Mouse (Mus musculus) frontal cortex, postnatal 36 days (tissue): Measurements from ENCODE around the gene Gprc5c.
A peak's percentile ranks its signal among the peaks of the same experiment; 100 is the strongest.

Experiments
- DNase-seq, 2 experiments: peaks; one replicate each; pipeline ENCODE4 v3.0.0; 2022; ENCODE audit warnings: low spot score in 2 of 2

The Gprc5c gene

DNA sequence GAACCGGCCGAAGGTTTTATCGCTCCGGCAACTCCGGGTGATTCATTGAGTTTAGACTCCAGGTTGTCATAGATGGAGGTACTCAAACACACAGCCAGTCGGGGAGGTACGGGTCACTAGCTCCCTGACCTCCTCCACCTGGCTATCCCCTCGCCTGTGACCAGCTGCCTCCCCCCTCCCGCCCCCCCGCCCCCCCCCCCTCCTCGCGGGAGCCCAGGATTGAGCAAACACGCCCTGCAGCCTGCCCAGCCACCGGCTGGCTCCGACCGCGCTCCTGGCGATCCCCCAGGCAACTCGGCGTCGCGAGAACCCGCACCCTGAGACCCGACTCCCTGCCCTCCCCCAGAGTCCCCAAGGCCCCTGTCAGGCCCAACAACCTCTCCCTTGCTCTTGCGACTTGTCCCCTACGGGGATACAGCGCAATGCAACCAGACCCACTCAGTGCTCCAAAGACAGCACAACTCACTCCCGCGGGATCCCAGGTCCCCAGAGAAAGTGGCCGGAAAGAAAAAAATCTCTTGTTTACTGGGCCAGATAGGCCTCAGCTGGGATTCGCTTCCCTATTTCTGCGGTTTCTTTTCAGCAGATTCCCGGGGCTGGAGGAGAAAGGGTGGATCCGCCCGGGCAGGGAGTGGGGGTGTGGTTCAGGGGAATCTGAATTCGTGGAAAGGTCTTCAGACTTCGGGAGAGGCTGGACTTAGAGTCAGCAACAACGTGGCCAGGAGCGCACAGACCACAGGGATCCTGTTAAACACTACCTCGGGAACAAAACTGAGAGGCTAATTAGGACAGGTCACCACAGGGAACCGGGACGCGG is at the start of gene Gprc5c:
Gene Gprc5c, plus strand, starts transcription at position 701 of the 817 bp plus-strand sequence.
- DNase-seq, result no peak

DNA sequence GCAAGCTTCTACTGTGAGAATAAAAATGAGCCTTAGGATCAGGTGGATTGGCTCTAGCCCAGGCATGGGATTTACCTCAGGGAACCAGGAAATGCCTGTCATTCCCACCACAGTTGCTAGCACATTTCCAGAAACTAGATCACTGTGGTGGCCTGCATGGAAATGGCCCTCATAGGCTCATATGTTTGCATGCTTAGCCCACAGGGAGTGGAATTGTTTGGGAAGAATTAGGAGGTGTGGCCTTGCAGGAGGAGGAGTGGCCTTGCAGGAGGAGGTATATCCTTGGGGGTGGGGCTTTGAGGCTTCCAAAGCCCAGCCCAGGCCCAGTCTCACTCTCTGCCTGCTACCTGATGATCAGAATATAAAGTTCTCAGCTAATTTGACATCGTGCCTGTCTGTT is 49.0 kb upstream of the Gprc5c start:
- no peak for DNase-seq

DNA sequence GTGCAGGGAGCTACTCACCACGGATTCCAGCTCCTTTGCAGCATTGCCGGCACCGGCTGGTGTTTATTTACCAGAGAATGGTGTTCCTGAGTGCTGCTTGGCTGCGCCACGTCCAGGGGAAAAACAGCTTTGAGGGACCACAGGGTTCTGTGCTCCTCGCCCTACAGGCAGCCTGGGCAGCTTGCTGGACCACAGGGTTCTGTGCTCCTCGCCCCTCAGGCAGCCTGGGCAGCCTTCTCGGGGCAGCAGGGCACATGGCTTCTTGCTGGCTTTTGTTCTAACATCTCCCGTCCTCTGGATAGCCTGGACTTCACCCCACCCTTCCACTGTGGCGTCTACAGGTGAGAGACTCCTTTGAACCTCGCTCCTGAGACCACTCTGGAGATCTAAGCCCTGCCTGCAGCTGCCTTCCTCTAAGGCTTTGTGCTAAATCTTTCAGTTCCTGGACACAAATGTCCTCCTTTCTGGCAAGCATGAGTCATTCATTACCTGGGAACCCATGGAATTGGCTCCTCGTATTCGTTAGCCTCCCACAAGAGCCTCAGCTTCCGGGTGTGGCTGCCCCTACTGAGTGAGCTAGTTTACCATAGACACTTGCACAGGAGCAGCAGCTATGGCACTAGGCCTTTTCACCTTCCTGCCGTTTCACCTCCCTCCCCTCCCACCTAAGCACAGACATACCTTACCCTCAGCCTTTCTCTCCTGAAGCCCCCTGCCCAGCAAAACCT is 48.2 kb upstream of the Gprc5c start:
- DNase-seq, result no peak

DNA sequence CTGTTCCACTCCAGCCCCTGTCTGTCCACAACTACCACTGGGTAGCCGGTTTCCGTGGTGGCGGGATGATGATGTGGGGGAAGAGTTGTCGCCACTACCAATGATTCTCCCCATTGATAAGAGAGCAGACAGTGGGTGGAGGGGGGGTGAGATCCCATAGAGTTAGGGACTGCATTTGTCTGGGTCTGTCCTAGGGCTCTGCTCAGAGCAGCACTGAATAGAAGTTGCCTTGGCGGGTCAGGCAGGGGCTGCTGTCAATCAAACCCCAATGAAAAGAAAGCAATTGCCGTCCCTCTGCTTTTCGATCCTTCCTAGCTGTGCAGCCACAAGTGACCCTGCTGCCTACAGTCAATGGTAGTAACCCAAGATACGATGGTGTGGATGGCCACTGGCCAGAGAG is 47.0 kb upstream of the Gprc5c start:
- no peak for DNase-seq

DNA sequence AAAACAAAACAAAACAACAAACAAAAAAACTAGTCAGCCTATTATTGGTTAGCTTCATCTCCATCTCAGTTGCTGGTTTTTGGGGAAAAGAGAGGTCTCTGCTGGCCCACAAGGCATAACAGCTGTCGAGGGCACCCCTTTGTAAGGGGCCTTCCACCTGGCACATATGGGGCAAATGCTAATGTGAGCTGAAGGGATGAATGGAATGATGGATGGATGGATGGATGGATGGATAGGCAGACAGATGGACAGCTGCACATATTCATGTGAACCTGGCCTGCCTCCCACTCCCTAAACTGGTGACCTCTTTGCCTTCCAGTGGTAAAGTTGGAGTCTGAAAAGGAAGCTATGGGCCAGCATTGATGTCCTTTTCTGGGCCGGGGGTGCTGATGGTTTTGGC is 43.9 kb upstream of the Gprc5c start:
- DNase-seq, result no peak

DNA sequence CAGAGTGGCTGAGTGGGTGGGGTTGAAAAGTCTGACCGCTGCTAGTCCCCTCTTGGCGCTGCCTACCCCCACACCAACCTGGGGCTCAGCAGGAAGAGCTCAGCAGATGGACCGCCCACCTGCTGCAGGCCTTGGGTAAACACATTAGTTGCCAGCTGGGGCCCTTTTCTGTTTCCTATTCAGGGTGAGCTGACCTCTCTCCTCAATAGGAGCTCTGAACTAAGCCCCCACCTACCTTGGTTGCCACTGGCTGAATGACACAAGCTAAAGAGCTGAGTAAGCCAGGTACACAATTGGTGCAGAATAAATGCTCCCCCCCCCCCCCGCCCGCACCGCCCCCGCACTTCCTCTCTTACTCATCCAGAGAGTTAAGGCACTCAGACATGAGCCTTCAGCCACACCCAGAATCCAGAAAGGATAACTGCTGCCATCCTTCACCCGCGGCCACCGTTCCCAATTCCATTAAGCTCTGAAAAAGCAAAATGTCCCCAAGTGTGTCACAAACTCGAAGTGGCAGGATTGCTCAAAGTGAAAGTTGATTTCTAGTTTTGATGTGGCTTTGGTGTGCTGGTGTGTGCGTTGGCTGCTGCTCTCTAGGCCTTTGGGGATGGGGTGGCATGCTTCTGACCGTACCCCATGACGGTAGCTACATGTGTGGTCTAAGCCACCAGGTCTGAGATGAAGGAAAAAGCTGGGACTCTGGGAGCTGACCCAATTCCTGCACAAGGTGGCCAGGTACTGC is 43.1 kb upstream of the Gprc5c start:
- DNase-seq, result no peak

DNA sequence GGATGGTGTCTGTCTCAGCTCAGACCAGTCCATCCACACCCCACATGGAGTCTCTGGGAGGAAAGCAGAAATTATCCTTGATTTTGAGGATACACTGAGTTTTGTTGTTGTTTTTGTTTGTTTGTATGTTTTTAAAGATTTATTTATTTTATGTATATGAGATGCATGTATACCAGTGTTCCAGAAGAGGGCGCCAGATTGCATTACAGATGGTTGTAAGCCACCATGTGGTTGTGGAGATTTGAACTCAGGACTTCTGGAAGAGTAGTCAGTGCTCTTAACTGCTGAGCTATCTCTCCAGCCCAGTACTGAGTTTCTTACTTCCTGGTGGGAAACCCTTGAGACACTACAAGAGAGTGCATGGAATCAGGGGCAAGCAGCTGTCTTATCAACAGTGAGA is 41.6 kb upstream of the Gprc5c start:
- no peak for DNase-seq

DNA sequence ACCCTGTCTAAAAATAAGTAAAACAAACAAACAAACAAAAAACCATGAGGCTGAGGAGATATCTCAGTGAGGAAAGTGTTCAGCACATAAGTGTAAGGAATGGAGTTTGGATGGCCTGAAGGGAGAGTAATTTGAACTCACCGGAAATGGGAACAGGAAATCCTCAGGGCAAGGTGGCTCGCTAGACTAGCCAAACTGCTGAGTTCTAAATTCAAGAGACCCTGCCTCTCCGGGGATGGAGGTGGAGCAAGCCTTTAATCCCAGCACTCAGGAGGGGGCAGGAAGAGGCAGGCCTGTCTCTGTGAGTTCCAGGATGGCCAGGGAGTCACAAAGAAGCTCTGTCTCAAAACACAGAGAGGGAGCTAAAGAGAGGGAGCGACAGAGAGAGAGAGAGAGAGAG is 40.6 kb upstream of the Gprc5c start:
- DNase-seq, result no peak

DNA sequence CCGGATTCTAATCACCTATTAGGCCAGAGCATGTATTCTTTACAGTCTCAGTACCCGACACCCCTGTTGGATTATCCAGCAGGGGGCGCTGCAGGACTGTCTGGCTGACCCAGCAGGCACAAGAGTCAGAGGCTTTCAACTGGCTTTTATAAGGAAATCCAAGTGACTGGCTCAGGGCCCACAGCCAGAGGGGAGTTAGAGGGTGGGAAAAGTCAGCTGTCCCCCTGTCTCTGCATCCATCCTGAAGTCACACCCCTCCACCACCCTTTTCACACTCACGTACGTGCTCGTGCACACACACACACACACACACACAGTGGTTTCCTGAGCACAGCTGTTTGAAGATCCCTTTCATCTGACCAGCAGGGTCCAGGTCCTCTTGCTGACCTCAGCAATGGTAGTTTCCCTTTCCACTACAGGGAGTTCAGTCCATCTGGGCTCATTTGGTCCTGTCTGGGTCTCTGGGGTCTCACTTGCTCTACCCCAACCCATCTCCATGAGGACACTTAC is 38.2 kb upstream of the Gprc5c start:
- DNase-seq, result peak; percentile 92 to 93

DNA sequence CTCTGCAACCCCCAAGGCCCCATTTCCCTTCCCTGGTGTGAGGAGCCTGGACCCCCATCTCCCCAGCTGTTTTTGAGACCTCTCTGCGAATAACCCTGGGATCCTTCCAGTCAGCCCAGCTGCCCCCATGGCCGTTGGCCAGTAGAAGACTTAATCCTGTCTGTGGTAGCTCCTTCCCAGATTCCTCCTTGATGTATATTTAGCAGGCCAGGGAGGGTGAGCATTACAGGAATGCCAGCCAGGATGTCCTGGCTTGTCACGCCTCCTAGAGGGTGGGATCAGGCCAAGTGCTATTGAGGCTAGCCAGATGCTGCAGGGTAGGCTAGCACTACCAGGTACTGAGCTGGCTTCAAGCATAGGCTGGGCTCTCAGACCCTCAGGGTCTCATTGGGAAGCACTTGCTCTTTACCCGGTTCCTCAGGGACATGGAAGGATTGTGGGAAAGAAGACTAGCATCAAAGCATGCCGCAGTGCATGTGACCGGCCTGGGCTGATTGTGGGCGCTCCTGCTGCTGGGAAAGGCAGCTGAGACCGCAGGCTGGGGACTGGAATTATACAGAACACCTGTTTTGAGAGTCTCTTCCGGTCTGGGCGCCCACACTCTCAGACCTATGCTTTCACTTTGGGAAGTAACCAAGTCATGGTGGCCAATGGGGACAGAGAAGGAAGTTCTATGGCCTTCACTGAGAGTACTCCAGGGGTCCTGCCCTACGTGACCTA is 35.9 kb upstream of the Gprc5c start:
- no peak for DNase-seq

DNA sequence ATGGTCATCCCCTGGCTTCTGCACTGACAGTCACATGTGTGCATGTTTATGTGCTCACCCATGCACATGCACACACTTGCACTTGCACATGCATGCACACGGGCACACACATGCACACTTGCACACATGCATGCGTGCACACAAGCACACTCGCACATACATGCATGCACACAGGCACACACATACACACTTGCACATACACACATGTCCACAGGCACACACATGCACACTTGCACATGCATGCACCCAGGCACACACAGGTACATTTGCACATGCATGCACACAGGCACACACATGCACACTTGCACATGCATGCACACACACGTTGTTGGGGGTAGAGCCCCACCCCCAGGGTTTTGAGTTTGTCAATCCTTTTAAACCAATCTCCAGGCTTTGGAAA is 34.0 kb upstream of the Gprc5c start:
- DNase-seq, result no peak

DNA sequence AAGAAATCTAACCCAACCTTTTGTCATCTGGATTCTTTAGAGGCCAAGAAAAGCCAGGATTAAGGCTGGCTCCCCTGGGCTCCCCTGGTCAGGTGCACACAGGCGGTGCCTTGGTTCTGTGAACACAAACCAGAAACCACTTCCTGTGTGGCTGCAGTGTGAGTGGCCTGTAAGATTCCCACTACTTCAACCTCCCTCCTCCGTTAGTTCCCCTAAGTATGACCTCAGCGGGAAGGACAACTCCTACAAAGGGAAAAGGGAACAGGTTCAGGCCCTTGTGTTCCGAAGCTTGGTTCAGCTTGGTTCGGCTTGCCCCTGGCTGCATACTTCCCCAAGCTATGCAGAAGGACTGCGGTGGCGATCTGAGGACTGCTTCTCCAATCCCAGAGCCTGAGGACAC is 32.8 kb upstream of the Gprc5c start:
- DNase-seq, result no peak

DNA sequence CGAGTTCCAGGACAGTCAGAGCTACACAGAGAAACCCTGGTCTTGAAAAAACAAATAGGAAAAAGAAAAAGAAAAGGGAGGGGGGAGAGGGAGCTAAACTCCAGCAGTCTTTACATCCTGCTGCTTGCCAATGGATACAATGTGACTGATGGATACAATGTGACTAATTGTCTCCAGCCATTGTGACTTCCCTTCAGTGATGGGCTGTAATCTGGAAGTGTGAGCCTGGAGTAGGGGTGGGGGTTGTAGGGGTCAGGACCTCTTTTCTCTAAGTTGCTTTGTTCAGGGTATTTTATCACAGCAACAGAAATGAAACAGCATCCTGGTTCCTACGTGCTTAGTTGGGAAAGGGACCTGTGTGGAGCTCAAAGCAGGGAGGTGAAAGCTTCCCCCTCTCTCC is 31.8 kb upstream of the Gprc5c start:
- no peak for DNase-seq

DNA sequence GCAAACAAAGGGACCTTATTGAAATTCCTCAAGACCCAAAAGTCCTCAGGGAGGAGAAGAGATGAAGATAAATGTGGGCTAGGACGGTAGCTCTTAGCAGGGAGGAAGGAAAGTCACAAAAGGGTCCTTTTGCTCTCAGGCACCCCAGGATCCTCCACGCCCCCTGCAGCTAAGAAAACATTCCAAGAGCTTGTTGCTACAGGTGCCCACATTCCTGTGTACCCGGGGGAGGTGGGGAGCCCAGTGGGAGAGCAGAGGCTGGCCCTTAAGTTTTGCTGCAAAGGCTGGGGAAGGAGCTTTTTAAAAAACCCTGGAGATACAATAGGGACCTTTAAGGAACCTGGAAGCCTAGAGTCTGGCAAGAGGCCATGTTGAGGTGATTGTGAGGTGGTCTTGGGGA is 30.5 kb upstream of the Gprc5c start:
- DNase-seq, result no peak

DNA sequence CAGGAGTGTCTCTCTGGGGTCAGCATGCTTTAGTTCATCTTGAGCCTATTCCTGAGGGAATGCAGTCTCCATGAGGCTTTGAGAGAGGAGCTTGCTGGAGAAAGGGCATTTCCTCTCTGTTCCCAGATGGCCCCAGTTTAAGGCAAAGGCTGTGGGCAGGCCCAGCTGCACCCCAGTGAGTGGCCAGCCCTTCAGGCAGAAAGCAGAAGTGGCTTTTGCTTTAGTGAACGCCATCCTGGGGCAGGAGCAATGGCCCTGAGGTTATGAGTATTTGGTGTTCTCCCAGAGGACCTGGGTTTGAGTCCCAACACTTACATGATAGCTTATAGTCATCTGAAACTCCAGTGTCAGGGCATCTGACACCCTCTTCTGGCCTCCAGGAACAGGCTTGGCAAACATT is 29.6 kb upstream of the Gprc5c start:
- no peak for DNase-seq

DNA sequence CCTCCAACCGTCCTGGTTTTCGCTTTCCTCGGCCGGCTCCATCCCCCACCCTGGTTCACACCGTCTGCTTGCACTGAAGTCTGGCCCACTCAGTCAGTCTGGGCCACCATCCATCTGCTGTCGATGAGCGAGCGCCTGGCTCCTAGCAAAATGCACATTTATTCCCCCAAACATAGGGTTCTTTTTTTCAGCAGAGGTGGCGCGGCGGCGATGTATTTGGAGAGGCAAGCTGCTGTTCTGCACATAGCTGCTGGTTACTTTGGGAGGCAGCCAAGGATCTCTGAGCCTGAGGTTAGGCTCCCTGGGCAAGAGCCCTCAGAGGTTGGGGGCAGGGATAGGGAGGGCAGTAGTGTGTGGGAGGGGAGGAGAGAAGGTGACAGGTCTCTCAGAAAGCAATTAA is 28.2 kb upstream of the Gprc5c start:
- peak; percentile 87 to 92 for DNase-seq

DNA sequence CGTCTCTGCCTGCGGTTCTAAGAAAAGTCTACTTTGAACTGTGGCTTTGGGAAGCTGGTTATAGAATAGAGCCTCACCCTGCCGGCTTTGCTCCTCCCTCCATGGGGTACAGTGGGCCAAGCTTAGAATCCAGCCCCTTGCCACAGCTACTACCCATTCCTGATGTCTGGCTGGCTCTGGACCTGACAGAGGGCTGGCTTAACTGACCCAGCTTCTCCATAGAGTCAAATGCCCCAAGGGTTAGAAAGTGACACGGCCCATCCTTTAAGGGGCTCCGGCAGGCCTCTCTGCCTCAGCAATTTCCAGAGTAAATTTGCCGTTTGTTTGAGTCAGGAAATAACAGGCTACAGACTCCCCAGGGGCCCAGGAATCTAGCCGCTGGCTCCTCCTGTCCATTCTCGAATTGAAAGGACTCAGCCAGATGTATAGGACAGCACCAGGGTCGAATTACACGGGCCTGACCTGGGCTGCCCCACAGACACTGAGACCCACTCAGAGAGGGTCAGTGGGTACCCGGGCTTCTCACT is 27.7 kb upstream of the Gprc5c start:
- DNase-seq, result no peak

DNA sequence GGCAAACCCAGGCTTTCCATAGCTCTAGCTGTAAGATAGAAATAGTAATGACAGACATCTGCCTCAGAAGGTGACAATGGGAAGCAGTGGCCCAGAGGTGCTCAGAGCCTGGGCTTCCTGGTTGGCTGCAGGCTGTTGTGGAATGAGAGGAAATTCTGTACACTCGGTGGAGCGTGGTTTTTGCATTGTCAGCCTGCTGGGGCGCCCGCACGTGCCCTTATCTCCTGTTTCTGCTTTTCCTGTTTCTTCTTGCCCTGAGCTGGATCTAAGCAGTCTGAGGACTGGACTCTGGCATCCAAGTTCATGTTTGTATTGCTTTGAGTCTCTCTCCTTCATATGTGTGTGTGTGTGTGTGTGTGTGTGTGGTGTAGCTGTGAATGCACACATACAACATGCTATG is 24.3 kb upstream of the Gprc5c start:
- no peak for DNase-seq

DNA sequence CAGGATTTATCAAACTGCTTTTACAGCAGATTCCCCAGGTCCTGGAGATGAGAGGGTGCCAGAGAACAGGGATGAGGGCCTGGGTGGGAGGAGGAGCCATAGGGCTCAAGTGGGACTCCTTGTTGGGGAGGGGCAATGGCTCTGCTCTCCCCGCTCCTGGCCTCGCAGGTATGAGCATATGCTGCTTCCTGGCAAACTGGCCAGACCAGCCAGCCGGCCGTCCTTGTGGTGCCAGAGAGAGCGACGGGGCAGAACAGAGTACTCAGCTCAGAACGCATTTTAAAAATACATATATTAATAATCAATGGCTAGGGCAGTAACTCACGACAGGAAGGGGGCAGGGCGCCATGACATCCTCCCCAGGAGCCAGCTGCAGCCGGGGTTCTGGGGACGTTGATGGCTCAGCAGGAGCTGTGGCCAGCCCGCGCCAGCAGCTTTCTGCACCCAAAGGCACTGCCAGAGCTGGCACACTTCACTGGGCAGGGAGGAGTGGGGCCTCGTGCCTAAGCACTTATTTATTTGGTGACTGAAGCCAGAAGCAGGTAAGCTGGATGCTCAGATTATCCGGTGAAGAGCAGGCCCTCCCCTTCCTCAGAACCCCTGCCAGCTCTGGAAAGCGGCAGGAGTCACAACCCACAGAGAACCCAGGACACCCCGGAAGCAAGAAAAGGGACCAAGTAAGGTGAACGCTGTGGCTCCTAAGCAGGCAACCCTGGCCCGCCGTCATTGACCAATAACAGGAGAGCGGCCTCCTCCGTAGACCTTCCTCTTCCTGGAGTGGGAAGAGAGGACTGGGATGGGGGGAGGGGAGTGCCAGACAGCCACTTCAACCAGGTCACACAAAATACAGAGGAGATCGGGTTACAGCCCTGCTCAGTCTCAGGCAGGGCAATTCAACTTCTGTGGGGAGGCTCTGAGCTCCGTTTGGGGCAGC is 21.2 kb upstream of the Gprc5c start:
- DNase-seq, result no peak

DNA sequence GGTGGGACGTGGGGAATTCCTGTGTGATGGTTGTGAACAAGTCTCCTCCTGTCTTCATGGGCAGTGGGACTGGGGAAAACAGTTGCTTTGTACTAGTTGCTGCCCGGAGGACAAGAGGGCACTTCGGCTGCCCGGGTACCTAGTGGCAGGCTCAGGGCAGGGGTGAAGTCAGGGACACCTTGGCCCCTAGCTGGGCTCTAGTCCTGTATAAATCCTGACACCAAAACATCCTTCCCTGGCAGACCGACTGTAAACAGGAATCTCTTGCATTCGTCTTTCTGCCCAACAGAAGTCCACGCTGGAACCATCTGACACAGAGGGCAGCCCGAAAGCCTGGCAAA is 20.5 kb upstream of the Gprc5c start:
- DNase-seq, result no peak

DNA sequence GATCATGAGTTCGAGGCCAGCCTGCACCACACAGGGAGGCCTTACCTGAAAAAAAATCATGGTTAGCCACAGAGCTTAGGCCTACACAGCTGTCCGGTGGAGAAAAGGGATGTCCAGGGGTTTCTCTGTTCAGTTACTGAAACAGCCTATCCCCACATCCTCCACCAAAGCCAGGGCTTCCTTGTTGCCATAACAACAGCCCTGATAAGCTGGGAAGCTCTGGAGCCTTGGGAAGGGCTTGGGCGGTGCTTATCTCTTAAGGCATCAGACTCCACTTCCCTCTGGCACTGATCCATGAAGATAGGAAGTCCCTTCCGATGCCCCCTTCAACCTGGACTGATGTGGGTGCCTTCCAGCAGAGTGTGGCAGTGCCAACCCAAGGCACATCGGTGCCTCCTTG is 17.8 kb upstream of the Gprc5c start:
- no peak for DNase-seq
